Mouse (Mus musculus) neutrophil, adult 5-6 weeks (primary cell): ENCODE measurements around the gene Hist1h3c. TPM values are rescaled to one million over a fixed set of nuclear protein-coding genes. Genes with fewer than 3 reads are reported as not detected.
A peak's percentile ranks its signal among the peaks of the same experiment; 100 is the strongest.
"Not testable (repeated sequence)": the region's sequence is repeated elsewhere in the genome, so short reads cannot be mapped to it uniquely, and the experiment has no call there.

Source experiments
- ATAC-seq: fragments of 151-379, 151-347 bp; 2 replicates; pipeline ENCODE4 v1.8.0; 2017; ENCODE audit warnings: mild to moderate bottlenecking, moderate TSS enrichment; ENCODE audit not compliant: insufficient number of reproducible peaks, poor library complexity, low FRiP score, severe bottlenecking; ENCODE audit errors: extremely low read depth
- total RNA-seq: library from RNA; stranded (forward); fragments of 200-1000 nt; gene quantifications from 2 replicates; pipeline ENCODE4 v1.2.3, GENCODE M21; 2017

The Hist1h3c gene
- 4.8 TPM in 1 of 2 replicates, not detected in the other for total RNA-seq

- peak; percentile 64 for ATAC-seq
Measured at GRCm38 (mm10) chr13:23745381-23746161, at the start of gene Hist1h3c. Gene Hist1h3c (minus strand): TSS chr13:23745602.

- ATAC-seq: peak; percentile 55; the same call in 1 of the 2 replicates
Measured at GRCm38 (mm10) chr13:23792520-23792919, 47.1 kb upstream of the Hist1h3c start.

DNA sequence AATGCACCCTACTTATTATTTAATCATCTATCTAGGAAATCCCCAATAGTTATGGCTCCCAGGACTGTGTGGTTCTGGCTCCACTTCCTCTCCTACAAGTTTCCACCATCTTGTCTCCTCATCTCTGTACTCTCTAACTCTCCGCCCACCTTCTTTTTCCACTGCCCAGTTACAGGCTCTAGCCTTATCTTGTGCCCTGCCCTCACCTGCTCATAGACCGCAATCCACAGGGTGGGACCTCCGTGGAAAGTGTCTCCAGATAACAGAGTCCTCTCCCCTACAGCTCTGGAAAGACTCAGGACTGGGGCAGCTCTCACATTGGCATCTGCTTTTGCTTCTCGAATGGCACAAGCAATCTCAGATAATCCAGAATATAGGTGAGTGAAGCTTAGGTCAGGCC is 33.6 kb upstream of the Hist1h3c start:
- no peak for ATAC-seq

- ATAC-seq: no peak
Measured at GRCm38 (mm10) chr13:23778339-23778738, 32.9 kb upstream of the Hist1h3c start.

DNA sequence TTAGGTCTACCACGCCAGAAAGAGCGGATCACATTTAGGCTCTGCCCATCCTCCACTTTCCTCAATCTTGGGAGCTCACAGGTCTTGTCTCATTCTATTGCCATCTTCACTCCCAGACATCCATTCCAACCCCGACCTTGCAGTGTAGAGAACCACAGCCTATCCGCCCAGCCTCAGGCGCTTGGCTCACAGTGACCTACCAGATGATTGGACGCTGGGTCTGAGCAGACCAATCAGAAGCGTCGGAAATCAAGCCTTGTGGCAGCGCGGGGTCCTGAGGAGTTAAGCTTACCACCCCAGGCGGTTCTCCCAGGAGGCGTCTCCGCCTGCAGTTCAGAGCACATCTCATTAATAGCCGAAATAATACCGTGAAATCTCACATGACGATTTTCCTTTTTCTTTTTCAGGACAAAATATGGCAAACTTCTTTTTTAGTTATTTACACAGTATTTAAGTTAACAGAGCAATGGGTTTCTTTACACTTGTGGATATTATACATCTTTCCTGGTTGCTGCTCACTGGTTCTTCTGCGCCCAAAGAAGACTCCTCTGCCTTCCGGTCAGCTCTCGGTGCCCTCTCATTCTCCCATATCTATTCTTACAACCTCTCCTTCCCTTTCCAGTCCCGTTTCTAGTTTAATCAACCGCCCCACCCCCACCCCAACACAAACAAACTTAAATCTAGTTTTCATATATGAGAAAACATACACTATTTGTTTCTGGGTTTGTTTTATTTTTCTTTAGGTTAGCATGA is 27.3 kb upstream of the Hist1h3c start:
- ATAC-seq: no peak

DNA sequence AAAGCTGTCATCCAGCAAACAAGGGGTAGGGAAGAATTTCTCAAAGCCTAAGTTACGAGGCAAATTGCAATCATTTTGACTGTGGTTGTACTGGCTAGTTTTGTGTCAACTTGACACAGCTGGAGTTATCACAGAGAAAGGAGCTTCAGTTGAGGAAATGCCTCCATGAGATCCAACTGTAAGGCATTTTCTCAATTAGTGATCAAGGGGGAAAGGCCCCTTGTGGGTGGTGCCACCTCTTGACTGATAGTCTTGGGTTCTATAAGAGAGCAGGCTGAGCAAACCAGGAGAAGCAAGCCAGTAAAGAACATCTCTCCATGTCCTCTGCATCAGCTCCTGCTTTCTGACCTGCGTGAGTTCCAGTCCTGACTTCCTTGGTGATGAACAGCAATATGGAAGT is 24.2 kb upstream of the Hist1h3c start, which contains the start of gene Trim38:
Gene Trim38 (plus strand): TSS at position 301 of the 400 bp plus-strand sequence.
- ATAC-seq: not testable (repeated sequence)

DNA sequence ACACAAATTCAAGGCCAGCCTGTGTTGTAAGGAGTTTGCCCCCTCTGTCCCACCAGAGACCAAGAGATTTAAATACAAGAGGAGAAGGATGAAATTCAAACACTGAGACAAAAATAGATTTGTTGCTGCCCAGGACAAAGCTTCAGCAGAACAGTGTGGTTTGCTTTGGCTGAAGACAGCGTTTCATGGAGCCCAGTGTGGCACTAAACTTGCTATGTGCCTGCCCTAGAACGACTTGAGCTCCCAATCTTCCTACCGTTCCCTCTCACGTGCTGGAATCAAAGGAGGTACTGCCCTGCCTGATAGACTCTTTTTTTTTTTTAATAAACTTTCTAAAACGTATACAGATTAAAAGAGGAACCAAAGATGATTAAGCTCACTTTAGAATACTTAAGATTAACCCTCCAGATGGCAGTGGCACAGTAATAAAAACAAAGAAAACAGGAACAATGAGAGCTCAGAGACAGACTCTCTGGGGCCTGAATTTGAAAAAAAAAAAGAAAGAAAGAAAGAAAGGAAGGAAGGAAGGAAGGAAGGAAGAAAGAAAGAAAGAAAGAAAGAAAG is 23.5 kb upstream of the Hist1h3c start:
- ATAC-seq: 0 out of 2 replicates have a peak, but pooled peaks have one; percentile 23

DNA sequence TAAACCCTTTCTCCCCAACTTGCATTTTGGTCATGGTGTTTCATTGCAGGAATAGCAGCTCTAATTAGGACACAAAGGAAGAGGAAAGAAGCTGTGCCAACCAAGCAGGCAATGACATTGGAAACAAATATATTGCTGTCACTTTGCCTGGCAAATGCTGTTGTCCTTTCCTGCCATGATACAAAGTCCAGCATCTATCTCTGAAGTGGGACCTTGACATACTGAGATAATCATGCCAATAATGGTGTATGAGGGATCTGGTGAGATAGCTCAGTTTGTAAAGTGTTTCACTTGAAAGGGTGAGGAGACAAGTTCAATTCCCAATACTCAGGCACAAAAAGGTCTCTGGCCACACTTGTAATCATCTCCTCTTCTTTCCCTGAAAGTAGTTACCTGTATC is 21.4 kb upstream of the Hist1h3c start:
- ATAC-seq: no peak

DNA sequence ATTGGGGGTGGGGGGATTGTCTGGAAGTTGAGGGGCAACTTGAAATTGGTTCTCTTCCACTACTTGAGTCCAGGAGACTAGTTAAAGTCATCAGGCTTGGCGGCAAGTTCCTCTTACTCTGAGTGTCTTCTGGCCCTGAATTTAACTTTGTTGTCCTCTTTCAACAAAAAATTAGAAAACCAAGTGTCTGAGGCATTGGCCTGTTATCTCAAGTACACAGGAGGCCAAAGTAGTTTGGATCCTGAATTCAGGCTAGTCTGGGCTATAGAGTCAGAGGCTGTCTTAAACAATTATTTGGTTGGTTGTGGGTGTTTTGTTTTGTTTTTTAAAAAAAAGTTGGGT is 19.7 kb upstream of the Hist1h3c start:
- no peak for ATAC-seq

- no peak for ATAC-seq
Measured at GRCm38 (mm10) chr13:23764324-23765171, 19.1 kb upstream of the Hist1h3c start.

DNA sequence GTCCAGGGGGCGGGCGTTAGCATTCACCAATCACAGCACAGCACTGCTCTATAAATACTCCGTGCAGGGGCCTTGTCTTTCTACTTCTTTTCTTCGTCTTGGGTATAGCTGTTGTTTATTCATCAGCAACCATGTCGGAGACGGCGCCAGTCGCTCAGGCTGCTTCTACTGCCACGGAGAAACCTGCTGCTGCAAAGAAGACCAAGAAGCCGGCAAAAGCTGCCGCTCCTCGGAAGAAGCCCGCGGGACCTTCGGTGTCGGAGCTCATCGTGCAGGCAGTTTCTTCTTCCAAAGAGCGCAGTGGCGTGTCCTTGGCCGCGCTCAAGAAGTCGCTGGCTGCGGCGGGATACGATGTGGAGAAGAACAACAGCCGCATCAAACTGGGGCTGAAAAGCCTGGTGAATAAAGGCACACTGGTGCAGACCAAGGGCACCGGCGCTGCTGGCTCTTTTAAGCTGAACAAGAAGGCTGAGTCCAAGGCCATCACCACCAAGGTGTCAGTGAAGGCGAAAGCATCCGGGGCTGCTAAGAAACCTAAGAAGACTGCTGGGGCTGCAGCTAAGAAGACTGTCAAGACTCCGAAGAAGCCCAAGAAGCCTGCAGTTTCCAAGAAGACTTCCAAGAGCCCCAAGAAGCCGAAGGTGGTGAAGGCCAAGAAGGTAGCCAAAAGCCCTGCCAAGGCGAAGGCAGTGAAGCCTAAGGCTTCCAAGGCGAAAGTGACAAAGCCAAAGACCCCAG is 18.4 kb upstream of the Hist1h3c start, which contains the start of gene Hist1h1a:
Gene Hist1h1a (plus strand): TSS at position 81 of the 738 bp plus-strand sequence.
- ATAC-seq: peak; percentile 69

GRCm38 (mm10) chr13:23763242-23763585 is 17.8 kb upstream of the Hist1h3c start:
- no peak for ATAC-seq

GRCm38 (mm10) chr13:23761871-23762821 is 16.7 kb upstream of the Hist1h3c start, which contains the start of gene Hist1h3a:
Gene Hist1h3a (minus strand): TSS chr13:23762386.
- peak; percentile 68 for ATAC-seq

GRCm38 (mm10) chr13:23760972-23761864 is 15.8 kb upstream of the Hist1h3c start, which contains the start of gene Hist1h4a:
Gene Hist1h4a (minus strand): TSS chr13:23761230.
- ATAC-seq: peak; percentile 40

DNA sequence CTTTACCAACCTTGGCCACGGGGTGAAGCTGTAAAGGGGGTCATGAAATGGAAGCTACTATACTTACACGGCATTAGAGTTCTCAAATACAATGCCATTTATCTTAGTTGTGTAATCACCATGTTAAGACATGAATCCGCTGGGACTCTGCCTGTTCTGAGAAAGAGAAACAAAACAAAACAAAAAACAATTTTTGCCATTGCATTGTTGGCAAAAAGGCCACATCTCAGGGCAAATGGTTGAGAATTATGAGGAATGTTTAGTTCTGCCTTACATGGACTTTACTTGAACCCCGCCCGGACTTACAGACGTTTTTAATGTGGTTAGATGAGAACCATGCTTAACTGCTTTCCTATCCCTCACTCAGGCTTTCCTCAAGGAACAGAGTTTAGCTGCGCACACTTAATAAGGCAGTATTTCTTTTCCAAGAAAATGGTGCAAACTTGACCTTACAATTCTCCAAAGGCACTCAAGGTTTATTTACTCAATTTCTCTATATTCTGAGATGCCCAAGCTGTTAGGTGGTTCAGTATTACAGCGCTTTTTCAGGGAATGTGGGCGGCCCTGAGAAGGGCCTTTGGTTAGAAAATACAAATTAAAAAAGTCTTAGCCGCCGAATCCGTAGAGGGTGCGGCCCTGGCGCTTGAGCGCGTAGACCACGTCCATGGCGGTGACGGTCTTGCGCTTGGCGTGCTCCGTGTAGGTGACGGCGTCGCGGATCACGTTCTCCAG is 15.0 kb upstream of the Hist1h3c start:
- ATAC-seq: no peak

GRCm38 (mm10) chr13:23759916-23760239 is 14.5 kb upstream of the Hist1h3c start:
- ATAC-seq: no peak
